Mouse (Mus musculus): ENCODE data around the gene G0s2. TPM values are rescaled to one million over a fixed set of nuclear protein-coding genes. Genes with fewer than 3 reads are reported as not detected.

The G0s2 gene
- total RNA-seq (2021) = 10 to 100 TPM; 43.4 to 57.3 TPM
- long read RNA-seq, experiment 1, transcript G0s2-201 (2 exons, 871 nt) = major isoform, 45 of 45 reads
- long read RNA-seq, experiment 1, partial matches to known transcripts = 0 of 45 reads
- long read RNA-seq, experiment 1, other reads (novel, unspliced or antisense) = 0 of 45 reads
- long read RNA-seq, experiment 2, transcript G0s2-201 (2 exons, 871 nt) = major isoform, 57 of 60 reads
- long read RNA-seq, experiment 2, partial matches to known transcripts = 0 of 60 reads
- long read RNA-seq, experiment 2, other reads (novel, unspliced or antisense) = 3 of 60 reads

DNA sequence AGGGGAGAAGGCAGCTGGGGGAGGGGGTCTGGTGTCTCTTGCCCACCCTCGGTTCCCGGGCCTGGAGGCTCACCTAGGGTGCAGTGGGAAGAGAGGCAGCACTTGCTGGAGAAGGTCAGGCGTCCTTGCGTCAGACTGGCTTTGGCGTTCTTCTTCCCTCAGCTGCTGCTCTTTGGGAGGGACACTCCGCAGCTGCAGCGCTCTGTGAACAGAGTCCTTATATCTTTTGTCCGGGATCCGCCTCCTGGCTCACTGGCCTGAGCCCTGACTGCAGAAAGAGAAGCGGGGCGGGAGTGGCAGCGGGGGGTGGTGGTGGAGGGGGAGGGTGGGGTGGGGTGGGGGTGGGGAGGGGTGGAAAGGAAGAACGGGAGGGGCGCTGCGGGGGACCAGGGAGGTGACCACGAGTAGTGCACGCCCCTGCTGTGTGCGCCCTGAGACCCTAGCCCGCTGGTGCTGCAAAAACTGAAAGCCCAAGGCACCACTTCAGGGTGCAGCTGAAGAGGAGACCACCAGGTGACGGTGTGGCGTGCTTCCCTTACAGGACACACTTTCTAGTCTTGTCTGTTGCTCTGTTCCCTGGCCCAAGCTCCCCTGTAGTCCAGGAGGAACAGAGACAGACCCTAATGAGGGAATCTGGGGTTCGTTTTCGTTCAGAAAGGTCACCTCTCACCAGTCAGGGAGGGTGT lies at the start of gene G0s2:
Gene G0s2 (minus strand): TSS at position 302 of the 686 bp plus-strand sequence.
- intact Hi-C loops (cut with DNase I) = loop anchor here (2.0 kb wide), 1 partner anchor 44 kb away; no protein-coding TSS in a partner anchor

DNA sequence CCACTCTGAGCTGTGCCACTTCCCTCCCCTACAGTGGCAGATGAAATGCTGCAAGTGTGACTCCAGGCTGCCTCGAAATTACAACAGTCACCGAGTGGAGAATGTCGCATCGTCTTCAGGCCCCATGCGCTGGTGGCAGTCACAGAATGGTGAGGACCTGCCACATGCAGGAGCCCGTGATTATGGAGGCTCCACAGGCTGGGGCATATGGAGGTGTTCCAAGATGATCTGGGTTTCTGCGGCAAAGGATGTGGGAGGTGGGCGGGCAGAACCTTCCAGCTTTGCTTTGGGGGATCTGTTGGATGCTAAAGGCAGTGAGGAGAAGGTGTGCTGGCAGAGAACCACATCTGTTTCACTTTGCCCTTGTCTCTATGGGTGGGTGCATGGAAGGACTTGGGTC lies 47.4 kb upstream of the G0s2 start:
- intact Hi-C loops (cut with DNase I) = loop anchor here (2.0 kb wide), 1 partner anchor 56 kb away; the partner anchor contains the start of gene Hsd11b1
- DNase-seq = no peak

More for the DNA sequence above, at the start of gene G0s2:
- DNase-seq = peak; percentile 84 to 88

DNA sequence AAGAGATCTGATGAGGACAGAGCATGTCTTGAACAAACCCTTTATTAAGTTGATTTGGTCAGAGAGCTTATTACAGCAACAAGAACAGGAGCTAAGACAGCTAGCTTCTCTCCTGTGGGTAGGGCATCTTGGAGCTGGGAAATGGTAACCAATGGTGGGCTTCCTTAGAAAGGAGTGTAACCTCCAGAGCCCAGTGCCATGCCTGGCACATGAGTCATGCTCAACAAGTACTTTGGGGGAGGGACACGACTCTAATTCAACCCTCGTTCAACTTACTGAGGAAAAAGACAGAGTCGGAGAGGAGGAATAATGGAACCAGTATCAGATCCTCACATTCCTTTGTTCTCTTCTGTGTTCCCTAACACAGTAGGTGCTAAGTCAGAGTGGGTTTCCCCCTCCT lies 46.7 kb upstream of the G0s2 start:
- intact Hi-C loops (cut with DNase I) = loop anchor here (2.0 kb wide), 1 partner anchor 55 kb away; the partner anchor contains the start of gene Hsd11b1

DNA sequence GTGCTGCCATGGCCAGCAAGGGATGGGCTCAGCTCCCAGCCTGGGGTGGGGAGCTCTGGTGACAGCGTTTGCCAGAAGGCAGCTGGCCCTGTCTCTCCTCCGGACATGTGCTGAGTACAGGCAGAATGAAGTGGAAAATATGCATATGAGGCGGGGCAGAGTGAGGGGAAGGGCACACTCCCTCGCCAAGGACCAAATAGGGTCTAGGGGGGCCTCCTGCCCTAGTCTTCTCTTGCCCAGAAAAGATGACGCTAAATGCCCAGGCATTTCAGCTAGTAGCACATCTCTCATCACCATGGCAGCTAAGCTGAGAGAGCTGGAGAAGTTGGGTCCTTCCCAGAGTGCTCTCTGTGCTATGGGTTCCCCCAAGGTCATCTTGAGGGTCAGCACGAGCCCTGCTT lies 44.1 kb upstream of the G0s2 start:
- peak; percentile 81 to 84 for DNase-seq
- intact Hi-C loops (cut with DNase I) = loop anchor here (2.0 kb wide), 1 partner anchor 44 kb away; the partner anchor contains the start of gene G0s2

More for the DNA sequence above, 46.7 kb upstream of the G0s2 start:
- DNase-seq = no peak

DNA sequence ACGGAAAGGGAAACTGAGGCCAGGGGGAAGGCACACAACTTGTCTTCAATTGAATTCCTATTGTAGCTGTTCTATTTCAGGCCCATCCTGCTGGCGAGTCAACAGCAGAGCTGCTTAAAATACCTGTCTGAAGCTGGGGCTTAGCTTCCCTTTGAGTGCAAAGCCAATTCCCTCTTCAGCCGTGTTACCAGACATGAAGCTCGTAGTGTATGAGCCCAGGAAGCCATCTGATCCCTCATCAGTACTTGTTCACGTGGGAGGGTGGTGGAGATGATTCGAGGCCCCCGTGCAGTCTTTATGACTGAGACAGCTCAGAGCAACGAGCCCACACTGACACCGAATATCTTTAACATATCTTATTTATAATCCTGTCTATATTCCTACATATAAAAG lies 43.3 kb upstream of the G0s2 start:
- DNase-seq = no peak
- intact Hi-C loops (cut with DNase I) = loop anchor here (2.0 kb wide), 1 partner anchor 44 kb away; the partner anchor contains the start of gene G0s2

DNA sequence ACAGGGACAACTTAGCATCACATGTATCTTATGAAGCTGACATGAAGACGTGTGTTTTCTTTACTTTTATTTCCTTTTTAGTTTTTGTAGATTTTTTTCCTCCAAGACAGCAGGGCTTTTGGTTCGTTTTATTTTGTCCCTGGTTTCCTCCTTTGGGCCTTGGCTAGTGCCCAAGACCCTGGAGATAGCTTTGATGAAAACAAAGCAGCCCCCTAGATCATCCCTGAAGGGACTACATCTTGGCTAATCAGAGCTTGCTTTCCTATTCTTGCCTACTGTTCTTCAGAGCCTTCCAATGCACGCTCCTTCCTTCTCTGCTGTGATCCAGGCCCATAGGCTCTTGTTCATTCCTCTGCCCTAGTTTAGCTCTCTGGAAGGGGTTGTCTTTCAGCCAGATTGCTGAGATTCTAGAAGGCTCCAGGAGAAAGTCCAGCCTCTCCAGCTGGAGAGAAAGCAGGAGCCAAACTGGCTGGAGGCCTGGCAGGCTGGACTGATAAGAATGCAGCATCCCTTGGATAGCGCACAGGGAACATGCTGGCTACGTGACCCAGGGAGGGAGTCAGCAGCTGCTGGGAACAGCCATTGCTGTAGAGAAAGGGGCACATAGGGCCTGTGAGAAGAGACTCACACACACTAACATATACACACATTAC lies 42.8 kb upstream of the G0s2 start:
- intact Hi-C loops (cut with DNase I) = loop anchor here (2.0 kb wide), 1 partner anchor 43 kb away; the partner anchor contains the start of gene G0s2
- peak; percentile 85 to 91 for DNase-seq

DNA sequence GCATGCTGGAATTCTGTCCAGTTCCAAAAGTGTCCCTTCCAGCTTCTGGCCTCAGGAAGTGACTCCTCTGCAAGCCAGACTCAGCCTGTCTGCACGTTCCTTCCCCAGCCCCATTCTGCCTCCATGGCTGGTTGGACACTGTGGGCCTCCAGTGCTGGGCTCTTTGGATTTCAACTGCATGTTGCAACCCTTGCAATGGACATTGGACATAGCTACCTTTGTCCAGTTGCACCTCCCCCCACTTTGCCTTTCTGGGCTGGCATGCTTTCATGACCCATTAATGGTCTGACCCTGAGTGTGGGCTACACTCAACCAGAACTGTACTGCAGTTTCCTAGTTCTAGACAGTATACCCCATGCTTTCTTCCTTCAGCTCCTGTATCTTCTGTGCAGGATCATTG lies 38.6 kb upstream of the G0s2 start:
- DNase-seq = no peak
- intact Hi-C loops (cut with DNase I) = no loop called here

DNA sequence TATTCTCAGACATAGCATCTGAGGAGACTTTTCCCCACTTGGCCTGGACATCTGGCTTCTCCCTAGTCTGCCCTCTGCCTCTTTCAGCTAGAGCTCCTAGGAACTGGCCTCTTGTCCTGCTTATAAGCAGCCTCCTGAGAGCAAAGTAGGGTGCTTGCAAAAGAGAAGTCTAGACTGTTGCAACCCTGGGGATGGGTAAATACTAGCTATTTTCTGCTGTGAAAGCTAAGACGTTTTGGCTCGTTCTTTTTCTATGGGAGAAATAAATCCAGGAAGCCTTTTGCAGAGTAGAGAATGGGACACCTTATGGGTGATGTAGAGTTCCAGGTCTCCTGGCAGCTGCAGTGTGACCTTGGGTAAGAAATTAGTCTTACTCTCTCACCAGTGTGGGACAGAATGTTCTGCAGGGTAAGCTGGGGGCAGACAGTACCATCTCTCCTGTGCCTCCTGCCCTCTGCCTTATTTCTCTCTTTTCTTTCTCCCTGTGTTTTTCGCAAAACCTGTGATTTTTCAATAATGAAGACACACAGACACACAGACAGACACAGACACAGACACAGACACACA lies 37.6 kb upstream of the G0s2 start:
- intact Hi-C loops (cut with DNase I) = no loop called here
- DNase-seq = no peak

DNA sequence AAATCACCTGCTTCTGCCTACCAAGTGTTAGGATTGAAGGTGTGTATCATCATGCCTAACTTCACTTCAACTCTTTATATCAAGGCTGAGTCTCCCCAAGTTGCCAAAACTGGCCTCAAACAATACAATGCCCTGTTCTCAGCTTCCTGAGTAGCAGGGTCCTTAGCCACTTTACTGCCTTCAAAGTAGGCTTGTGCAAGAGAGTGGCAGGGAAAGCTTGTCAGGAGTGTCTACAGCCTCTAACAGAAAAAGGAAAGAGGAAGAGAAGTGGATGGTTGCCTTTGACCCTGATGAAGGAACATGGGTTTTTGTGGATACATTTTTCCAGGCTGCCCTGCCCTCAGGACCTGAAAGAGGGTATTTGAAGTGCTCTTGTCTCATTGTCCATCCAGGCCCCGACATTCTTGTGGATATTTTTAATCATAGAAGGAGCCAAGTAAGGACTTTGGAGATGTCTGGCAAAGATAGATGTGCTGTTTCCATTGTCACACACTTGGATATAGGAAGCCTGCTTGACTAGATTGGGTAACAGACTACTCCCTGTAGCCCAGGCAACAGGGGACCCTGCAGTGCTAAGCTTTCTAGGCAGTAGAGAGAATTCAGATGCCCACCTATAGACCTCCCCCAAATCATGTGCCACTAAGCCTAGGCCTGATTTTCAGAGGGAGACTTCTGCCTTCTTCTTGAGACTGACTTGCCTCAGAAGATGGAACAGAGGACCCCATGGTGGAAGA lies 36.9 kb upstream of the G0s2 start:
- intact Hi-C loops (cut with DNase I) = no loop called here
- no peak for DNase-seq

DNA sequence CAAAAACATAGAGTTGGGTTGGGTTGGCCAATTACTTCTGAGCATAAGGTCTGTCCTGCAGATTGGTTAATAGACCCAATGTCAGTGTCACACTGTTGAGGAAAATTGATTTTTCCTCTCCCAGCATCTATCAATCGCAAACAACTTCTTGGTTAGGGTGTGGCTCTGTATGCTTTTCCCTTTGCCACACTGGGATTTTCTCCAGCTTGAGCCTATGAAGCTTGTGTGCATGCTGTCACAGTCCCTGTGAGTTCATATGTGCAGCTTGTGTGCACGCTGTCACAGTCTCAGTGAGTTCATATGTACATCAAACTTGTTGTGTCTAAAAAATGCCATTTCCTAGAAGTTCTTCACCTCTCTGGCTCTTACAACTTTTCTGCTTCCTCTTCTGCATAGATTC lies 33.8 kb upstream of the G0s2 start:
- no peak for DNase-seq
- intact Hi-C loops (cut with DNase I) = no loop called here

DNA sequence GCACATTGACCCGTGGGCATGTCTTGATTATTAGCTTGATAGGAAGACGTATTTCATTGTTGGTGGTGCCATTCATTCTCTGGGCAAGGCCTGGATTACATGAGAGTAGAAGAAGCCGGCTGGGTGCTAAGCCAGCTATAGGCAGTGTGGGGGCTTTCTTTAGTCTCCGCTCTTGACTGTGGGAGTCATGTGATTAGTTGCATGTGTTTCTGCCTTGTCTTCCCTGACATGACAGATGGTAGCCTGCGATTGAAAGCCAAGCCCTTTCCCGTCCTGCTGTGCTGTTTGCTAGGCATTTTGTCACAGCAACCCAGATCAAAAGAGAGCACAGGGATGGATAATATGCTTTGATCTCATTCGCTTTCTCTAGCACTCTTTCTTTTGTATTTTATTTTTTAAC lies 32.4 kb upstream of the G0s2 start:
- DNase-seq = no peak
- intact Hi-C loops (cut with DNase I) = no loop called here

DNA sequence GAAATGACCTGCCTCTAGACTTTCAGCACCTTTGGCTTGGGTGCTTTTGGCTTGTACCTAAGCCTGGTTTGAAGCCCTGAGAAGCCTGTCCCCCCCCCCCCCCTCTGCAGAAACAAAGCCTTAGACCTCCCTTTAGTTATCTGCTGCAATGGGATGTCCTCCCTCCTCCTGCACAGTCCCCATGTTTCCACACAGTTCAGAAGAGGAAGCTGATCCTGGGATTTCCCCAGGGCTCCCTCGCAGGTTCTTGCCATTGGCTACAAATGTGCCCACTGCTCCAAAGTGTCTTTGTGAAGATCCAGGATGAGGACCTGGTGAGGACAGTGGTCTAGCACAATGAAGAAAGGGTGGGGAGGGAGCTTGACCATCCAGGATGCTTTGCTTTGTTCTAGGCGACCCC lies 30.1 kb upstream of the G0s2 start:
- intact Hi-C loops (cut with DNase I) = no loop called here

DNA sequence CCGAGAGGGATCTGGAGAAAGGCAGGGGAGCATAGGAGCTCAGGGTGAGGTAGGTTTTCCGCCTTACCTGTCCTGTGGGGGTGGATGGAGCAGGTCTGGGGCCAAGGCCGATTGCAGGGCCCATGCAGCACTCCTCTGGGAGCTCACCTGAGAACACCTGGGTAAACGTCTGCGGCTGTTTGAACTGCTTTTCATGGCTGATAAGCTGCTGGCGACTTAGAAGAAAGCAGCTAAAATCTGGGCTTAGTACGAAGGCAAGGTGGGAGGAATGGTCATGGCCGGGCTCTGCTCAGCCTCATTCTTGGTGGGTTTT lies 29.0 kb upstream of the G0s2 start:
- DNase-seq = no peak
- intact Hi-C loops (cut with DNase I) = no loop called here

More for the DNA sequence above, 30.1 kb upstream of the G0s2 start:
- DNase-seq = no peak

DNA sequence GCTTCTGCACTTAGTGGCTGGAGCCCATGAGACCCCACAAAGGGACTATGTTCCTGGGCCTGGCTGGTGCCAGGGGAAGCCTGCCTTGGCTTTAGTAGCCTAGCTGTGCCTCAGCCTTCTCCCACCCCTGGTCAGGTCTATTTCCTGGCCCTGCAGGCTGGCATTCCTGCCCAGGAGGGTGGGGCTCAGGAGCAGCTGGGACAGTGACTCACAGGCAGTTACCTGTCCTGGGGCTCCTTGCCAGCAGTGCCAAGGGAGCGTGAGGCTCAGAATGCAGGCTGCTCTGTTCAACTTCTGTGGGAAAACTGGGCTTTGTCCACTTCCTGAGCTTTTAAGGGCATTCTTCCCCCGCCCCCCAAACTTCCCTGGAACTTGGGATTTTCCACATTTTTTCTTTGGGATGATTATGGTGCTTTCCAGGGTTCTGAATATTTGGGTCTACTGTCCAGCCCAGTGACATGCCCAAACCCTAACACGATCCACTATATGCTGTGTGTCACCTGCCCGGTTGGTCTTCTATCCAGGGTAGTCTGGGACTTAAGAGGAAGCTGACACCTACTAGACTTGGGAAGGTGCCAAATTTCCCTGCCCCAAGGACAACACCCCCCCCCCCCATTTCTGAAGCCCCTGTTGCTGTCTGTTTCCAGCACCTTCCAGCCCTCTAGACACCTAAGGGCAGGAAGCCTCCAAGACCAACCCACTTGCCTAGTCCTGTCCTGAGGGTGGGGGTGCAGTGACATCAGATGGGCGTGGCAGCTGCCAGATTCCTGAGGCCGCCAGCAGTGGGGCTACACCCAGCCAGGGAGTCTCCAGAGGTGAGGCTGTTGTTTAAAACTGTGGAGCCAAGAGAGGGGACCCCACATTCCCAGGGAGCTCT lies 28.4 kb upstream of the G0s2 start:
- intact Hi-C loops (cut with DNase I) = no loop called here

DNA sequence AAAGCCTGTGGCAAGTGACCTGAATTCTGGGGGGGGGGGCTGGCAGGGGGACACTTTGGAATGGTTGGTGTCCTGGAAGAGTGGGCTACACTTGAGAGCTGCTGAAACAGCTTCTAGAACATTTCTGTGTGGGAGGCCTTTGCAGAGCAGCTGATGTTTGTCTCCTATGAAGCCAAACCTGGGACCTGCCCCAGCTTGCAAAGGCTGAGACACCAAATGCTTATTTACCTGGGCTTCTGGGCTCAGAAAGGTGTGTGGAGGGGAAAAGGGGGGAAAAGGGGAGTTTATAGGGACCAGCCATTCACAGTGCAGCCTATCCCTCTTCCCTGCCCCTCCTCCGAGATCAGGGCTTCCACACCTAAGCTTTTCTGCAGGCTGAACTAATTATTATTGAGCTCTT lies 27.0 kb upstream of the G0s2 start:
- no peak for DNase-seq

More for the DNA sequence above, 28.4 kb upstream of the G0s2 start:
- no peak for DNase-seq

DNA sequence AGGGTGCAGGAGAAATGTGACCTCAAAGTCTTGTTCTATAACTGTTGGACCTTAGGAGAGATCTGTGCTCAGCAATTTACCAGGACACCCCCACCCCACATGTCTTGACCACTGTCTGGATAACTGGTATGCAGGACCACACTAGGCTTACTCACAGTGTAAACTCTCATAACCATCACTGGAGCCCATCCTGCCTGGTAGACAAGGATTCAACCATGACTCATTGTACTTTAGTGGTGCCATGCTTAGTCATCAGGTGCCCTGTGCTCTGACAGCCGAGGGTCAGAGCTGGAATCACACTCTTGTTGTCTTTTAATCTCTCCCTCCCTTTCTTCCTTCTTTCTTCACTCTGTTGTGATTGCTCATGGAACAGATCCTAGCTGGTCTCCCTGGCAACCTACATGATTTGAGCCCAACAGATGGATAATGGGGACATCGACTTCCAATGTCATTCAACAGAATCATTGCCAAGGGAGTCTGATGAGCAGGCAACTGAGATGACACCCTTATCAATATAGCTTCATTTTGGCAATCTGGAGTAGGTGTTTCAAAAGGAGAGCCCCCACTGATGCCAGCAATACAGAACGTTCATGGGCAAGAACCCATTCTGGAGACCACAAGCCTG lies 25.2 kb upstream of the G0s2 start:
- DNase-seq = no peak
- intact Hi-C loops (cut with DNase I) = no loop called here

More for the DNA sequence above, 27.0 kb upstream of the G0s2 start:
- intact Hi-C loops (cut with DNase I) = no loop called here

DNA sequence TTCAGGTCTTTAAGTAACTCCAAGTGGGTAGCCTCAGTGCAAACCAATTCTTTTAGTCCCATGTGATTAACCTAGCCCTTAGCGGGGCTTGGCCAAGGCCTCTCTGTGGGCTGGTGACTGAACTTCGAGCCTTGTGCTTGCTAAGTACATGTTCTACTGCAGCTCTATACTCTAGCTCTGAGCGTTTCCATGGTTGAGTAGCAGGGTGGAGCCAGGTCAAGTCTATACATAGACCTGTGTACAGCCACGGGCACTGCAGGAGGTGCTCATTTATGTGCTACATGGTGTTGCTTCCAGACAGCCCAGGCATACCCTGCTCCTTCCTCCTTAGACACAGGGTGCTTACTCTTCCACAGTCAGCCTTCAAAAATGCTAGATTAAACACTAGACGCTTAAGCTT lies 22.9 kb upstream of the G0s2 start:
- DNase-seq = no peak
- intact Hi-C loops (cut with DNase I) = no loop called here

DNA sequence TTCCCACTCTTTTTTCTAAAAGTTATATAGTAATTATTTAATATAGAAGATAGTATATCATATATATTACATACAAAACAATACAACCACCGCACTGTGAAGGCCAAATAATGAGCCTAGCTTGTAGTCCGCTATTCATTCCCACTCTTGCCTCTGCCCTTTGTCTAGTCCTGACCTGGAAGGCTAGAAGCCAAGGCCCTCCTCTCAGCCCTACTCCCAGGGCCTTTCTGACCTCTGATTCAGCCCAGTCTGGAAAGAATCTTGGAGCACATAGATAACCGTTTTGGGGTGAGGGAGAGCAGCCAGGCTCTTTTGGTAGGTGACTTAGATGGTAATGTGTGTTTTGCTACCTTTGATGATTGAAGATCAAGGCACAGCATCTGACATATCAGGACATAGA lies 20.9 kb upstream of the G0s2 start:
- intact Hi-C loops (cut with DNase I) = no loop called here
- DNase-seq = no peak

DNA sequence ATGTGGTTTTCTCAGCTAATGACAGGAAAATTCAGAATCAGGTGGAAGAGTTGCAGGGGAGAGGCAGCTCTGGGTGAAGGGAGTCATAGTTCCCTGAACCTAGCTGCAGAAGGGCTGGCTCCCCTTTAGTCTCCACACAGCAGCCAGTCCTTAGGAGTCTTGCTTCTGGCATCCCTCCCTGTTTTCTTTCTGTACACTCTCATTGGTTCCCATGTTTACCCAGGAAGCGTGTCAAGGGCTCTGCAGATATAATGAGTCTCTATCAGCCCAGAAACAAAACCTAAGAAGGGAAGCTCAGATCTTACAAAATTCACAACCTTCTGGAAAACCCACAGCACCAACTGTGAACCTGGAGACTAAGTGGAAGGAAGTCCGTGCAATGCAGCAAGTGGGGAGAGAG lies 20.0 kb upstream of the G0s2 start:
- intact Hi-C loops (cut with DNase I) = no loop called here
- no peak for DNase-seq

Data from heart, postnatal 14 days (tissue).